ENCODE assay signal across 8 mouse cellular contexts in the genomic region with DNA sequence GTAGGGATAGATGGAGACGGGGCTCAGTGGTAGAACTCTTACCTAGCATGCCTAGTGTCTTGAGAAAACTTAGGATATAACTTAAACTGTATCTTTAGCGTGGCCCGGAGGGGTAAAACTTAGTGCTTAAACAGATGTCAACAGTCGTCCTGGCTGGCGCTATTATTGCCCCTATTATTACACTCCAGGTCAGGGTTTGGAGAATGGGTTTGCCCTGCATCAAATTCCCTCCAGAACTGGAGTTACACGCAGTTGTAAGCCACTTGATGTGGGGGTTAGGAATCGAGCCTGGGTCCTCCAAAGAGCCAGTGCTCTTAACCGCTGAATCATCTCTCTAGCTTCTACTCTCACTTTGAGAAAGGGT. TPM values are rescaled to one million over a fixed set of nuclear protein-coding genes. Genes with fewer than 3 reads are reported as not detected.
DNase-seq lines count a peak whose midpoint lies in the region; ATAC-seq and TF ChIP-seq lines count a peak whose summit lies in the region.

No protein-coding gene starts in this region.

- 0 out of 2 replicates have a peak, but pooled peaks cover 4% of the 10 kb centered on the region for H3K4me1 ChIP-seq in lung, postnatal 0 days (ENCODE audit: insufficient read depth, low read depth, low read length)
- H3K4me1 ChIP-seq in limb, embryonic 10.5 days: peaks cover 10% of the 10 kb centered on the region
- peaks cover 15% of the 10 kb centered on the region for H3K4me1 ChIP-seq in neural tube, embryonic 15.5 days

- 8% methylated on average over 8 of the region's 8 CpGs for WGBS in lung, postnatal 0 days
- 24% methylated on average over 8 of the region's 8 CpGs for WGBS in limb, embryonic 10.5 days
- 12% methylated on average over 8 of the region's 8 CpGs for WGBS in neural tube, embryonic 15.5 days

- TF ChIP-seq CTCF in lung, postnatal 0 days (IDR thresholded peaks at IDR 0.05): no peak

- ATAC-seq in lung, postnatal 0 days: peak; percentile 23
- ATAC-seq in erythroid progenitor cell, adult 5-6 weeks (replicated peaks; ENCODE audit: low FRiP score, poor library complexity, severe bottlenecking): peak; percentile 23
- ATAC-seq in neural tube, embryonic 15.5 days (ENCODE audit: low FRiP score): no peak

- no peaks in the 10 kb centered on the region for H3K27me3 ChIP-seq in lung, postnatal 0 days (replicated peaks; ENCODE audit: insufficient read depth, low read length)
- H3K27me3 ChIP-seq in limb, embryonic 10.5 days (ENCODE audit: low read depth, poor library complexity, severe bottlenecking): no peaks in the 10 kb centered on the region
- H3K27me3 ChIP-seq in neural tube, embryonic 15.5 days (replicated peaks): no peaks in the 10 kb centered on the region

- no peaks in the 10 kb centered on the region for H3K9me3 ChIP-seq in lung, postnatal 0 days (ENCODE audit: low read length)
- no peaks in the 10 kb centered on the region for H3K9me3 ChIP-seq in limb, embryonic 10.5 days (replicated peaks)
- H3K9me3 ChIP-seq in neural tube, embryonic 15.5 days (replicated peaks): no peaks in the 10 kb centered on the region

- H3K36me3 ChIP-seq in lung, postnatal 0 days (ENCODE audit: insufficient read depth, low read length): no peaks in the 10 kb centered on the region
- H3K36me3 ChIP-seq in limb, embryonic 10.5 days: peaks cover 71% of the 10 kb centered on the region
- no peaks in the 10 kb centered on the region for H3K36me3 ChIP-seq in neural tube, embryonic 15.5 days

- H3K4me3 ChIP-seq in lung, postnatal 0 days (ENCODE audit: low read depth, low read length): peak overlapping the region; percentile 67
- H3K4me3 ChIP-seq in limb, embryonic 10.5 days: peak overlapping the region; percentile 87
- H3K4me3 ChIP-seq in neural tube, embryonic 15.5 days (replicated peaks): peak overlapping the region; percentile 68

- H3K27ac ChIP-seq in lung, postnatal 0 days (ENCODE audit: low read length): no peak overlapping the region
- H3K27ac ChIP-seq in limb, embryonic 10.5 days: peak overlapping the region; percentile 90; the same call in 1 of the 2 replicates
- peak overlapping the region; percentile 42 for H3K27ac ChIP-seq in neural tube, embryonic 15.5 days (replicated peaks)

- H3K9ac ChIP-seq in lung, postnatal 0 days (replicated peaks; ENCODE audit: low read depth): no peak overlapping the region; the same call in 1 of the 2 replicates
- H3K9ac ChIP-seq in neural tube, embryonic 15.5 days (replicated peaks): peak overlapping the region; percentile 60; the same call in 1 of the 2 replicates

- no peak for TF ChIP-seq EP300 in lung, postnatal 0 days (IDR thresholded peaks at IDR 0.05)

- peak overlapping the region; percentile 96 for H3K4me2 ChIP-seq in lung, postnatal 0 days (replicated peaks; ENCODE audit: low read depth, low read length)
- peak overlapping the region; percentile 100 for H3K4me2 ChIP-seq in neural tube, embryonic 15.5 days

- no peak for DNase-seq in lung, postnatal 0 days (ENCODE audit: low spot score)
- no peak for DNase-seq in lung, postnatal 25 days (ENCODE audit: low spot score)
- no peak for DNase-seq in limb, embryonic 10.5 days (ENCODE audit: low spot score)
- DNase-seq in adrenal gland, postnatal 36 days: no peak
- no peak for DNase-seq in frontal cortex, postnatal 14 days (ENCODE audit: low spot score in 2 of 2)
- no peak for DNase-seq in left cerebral cortex, adult 18-20 months (ENCODE audit: low spot score in 2 of 2)

RNA-seq across cellular contexts. Expression of a gene that starts 0.3 kb away (rescaled TPM):
- 2.5 and 2.9 TPM in 2 replicates for polyA plus RNA-seq in lung, postnatal 0 days (2015; fragmentation: Nextera tagmentation; extraction: Ambion mirVana)
- total RNA-seq in erythroid progenitor cell, adult 5-6 weeks (2015; ENCODE audit: low replicate concordance): 75.5 and 87.6 TPM in 2 replicates
- total RNA-seq in erythroid progenitor cell, adult 5-6 weeks (2017; ENCODE audit: low replicate concordance): 44.6 and 60.3 TPM in 2 replicates
- 72.3 and 77.8 TPM in 2 replicates for polyA plus RNA-seq in limb, embryonic 10.5 days (2016; fragmentation: Nextera tagmentation; extraction: Ambion mirVana)
- 5.9 and 11.2 TPM in 2 replicates for polyA plus RNA-seq in neural tube, embryonic 15.5 days (2015; fragmentation: Nextera tagmentation; extraction: Ambion mirVana)
- total RNA-seq in adrenal gland, postnatal 36 days (2021): under 1 TPM; 0.66 TPM
- under 1 TPM; 0.28 to 0.67 TPM for total RNA-seq in left cerebral cortex, adult 18-20 months (2021)

RNA-seq across cellular contexts. Expression of a gene that starts 10.3 kb away (rescaled TPM):
- polyA plus RNA-seq in lung, postnatal 0 days (2015; fragmentation: Nextera tagmentation; extraction: Ambion mirVana): 8.8 and 10.9 TPM in 2 replicates
- 339 and 351 TPM in 2 replicates for total RNA-seq in erythroid progenitor cell, adult 5-6 weeks (2015; ENCODE audit: low replicate concordance)
- 507 and 678 TPM in 2 replicates for total RNA-seq in erythroid progenitor cell, adult 5-6 weeks (2017; ENCODE audit: low replicate concordance)
- 406 and 409 TPM in 2 replicates for polyA plus RNA-seq in limb, embryonic 10.5 days (2016; fragmentation: Nextera tagmentation; extraction: Ambion mirVana)
- 28.1 and 74.7 TPM in 2 replicates for polyA plus RNA-seq in neural tube, embryonic 15.5 days (2015; fragmentation: Nextera tagmentation; extraction: Ambion mirVana)
- 1 to 10 TPM; 5.5 to 6.5 TPM for total RNA-seq in adrenal gland, postnatal 36 days (2021)
- total RNA-seq in left cerebral cortex, adult 18-20 months (2021): under 1 TPM; 0.47 to 0.67 TPM

RNA-seq across cellular contexts. Expression of a gene that starts 31.6 kb away (rescaled TPM):
- polyA plus RNA-seq in lung, postnatal 0 days (2015; fragmentation: Nextera tagmentation; extraction: Ambion mirVana): 114 and 122 TPM in 2 replicates
- 75.3 and 100 TPM in 2 replicates for total RNA-seq in erythroid progenitor cell, adult 5-6 weeks (2015; ENCODE audit: low replicate concordance)
- 52.8 and 99.2 TPM in 2 replicates for total RNA-seq in erythroid progenitor cell, adult 5-6 weeks (2017; ENCODE audit: low replicate concordance)
- polyA plus RNA-seq in limb, embryonic 10.5 days (2016; fragmentation: Nextera tagmentation; extraction: Ambion mirVana): 97.0 and 114 TPM in 2 replicates
- 164 and 168 TPM in 2 replicates for polyA plus RNA-seq in neural tube, embryonic 15.5 days (2015; fragmentation: Nextera tagmentation; extraction: Ambion mirVana)
- 100 to 1,000 TPM; 116 to 122 TPM for total RNA-seq in adrenal gland, postnatal 36 days (2021)
- 10 to 100 TPM; 54.9 to 60.3 TPM for total RNA-seq in left cerebral cortex, adult 18-20 months (2021)

RNA-seq across cellular contexts. Expression of a gene that starts 45.3 kb away (rescaled TPM):
- polyA plus RNA-seq in lung, postnatal 0 days (2015; fragmentation: Nextera tagmentation; extraction: Ambion mirVana): 52.5 and 54.8 TPM in 2 replicates
- 4.3 and 19.3 TPM in 2 replicates for total RNA-seq in erythroid progenitor cell, adult 5-6 weeks (2015; ENCODE audit: low replicate concordance)
- 9.4 and 23.6 TPM in 2 replicates for total RNA-seq in erythroid progenitor cell, adult 5-6 weeks (2017; ENCODE audit: low replicate concordance)
- polyA plus RNA-seq in limb, embryonic 10.5 days (2016; fragmentation: Nextera tagmentation; extraction: Ambion mirVana): 116 and 117 TPM in 2 replicates
- polyA plus RNA-seq in neural tube, embryonic 15.5 days (2015; fragmentation: Nextera tagmentation; extraction: Ambion mirVana): 40.2 and 50.5 TPM in 2 replicates
- 10 to 100 TPM; 38.6 to 44.7 TPM for total RNA-seq in adrenal gland, postnatal 36 days (2021)
- total RNA-seq in left cerebral cortex, adult 18-20 months (2021): 10 to 100 TPM; 35.3 to 40.0 TPM

RNA-seq across cellular contexts. Expression of a gene that starts 57.2 kb away (rescaled TPM):
- polyA plus RNA-seq in lung, postnatal 0 days (2015; fragmentation: Nextera tagmentation; extraction: Ambion mirVana): 30.8 and 31.1 TPM in 2 replicates
- 46.1 and 53.0 TPM in 2 replicates for total RNA-seq in erythroid progenitor cell, adult 5-6 weeks (2015; ENCODE audit: low replicate concordance)
- 33.9 and 47.9 TPM in 2 replicates for total RNA-seq in erythroid progenitor cell, adult 5-6 weeks (2017; ENCODE audit: low replicate concordance)
- 44.8 and 45.2 TPM in 2 replicates for polyA plus RNA-seq in limb, embryonic 10.5 days (2016; fragmentation: Nextera tagmentation; extraction: Ambion mirVana)
- polyA plus RNA-seq in neural tube, embryonic 15.5 days (2015; fragmentation: Nextera tagmentation; extraction: Ambion mirVana): 34.1 and 38.6 TPM in 2 replicates
- total RNA-seq in adrenal gland, postnatal 36 days (2021): 10 to 100 TPM; 49.9 to 51.4 TPM
- total RNA-seq in left cerebral cortex, adult 18-20 months (2021): 10 to 100 TPM; 42.2 to 43.7 TPM

Comparison
In these comparisons a context has a peak if more than half of its experiments do, and no peak if none do; other contexts are left out.
1. RNA of a gene that starts 0.3 kb away (total RNA-seq): 44.6 to 87.6 TPM in erythroid progenitor cell, adult 5-6 weeks; 0.28 to 0.67 TPM in left cerebral cortex, adult 18-20 months and 0.66 TPM in adrenal gland, postnatal 36 days; every median in the first group is over 10 times any median in the second.
2. RNA of a gene that starts 10.3 kb away (total RNA-seq): 339 to 678 TPM in erythroid progenitor cell, adult 5-6 weeks; 5.5 to 6.5 TPM in adrenal gland, postnatal 36 days and 0.47 to 0.67 TPM in left cerebral cortex, adult 18-20 months; every median in the first group is over 10 times any median in the second.
3. Peak in every context shown above with its lines, with median percentiles within 50 percentile points of each other: H3K4me3 ChIP-seq.